Mouse (Mus musculus) cerebellum, adult 11 months (tissue): Measurements from ENCODE around the gene Tcl1b4.

Experiments used
- DNase-seq: peaks from one replicate; pipeline ENCODE4 v3.0.0; 2022

The Tcl1b4 gene

GRCm38 (mm10) chr12:105253796-105254195 lies 52.0 kb downstream of the Tcl1b4 start:
- DNase-seq, result no peak
